Mouse (Mus musculus) cerebellum, postnatal 4 days (tissue): ENCODE data around the gene Tub.

Experiments
- DNase-seq, 2 experiments: peaks; one replicate each; pipeline ENCODE4 v3.0.0; 2022; ENCODE audit warnings: low spot score in 2 of 2, mixed read lengths in 1 of 2

Tub gene

DNA sequence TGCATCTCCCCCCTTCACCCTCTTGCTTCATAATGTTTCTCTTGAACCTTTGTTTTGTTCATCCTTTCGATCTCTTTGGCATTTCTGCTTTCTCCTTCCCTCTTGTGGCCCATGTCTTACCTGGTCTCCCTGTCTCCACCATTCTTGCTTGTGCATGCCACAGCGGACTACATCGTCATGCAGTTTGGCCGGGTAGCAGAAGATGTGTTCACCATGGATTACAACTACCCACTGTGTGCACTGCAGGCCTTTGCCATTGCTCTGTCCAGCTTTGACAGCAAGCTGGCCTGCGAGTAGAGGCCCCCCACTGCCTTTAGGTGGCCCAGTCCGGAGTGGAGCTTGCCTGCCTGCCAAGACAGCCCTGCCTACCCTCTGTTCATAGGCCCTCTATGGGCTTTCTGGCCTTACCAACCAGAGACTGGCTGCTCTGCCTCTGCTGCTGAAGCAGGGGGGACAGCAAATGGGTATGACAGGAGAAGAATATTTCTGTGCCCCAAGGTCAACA lies 79.9 kb downstream of the Tub start:
- no peak for DNase-seq

DNA sequence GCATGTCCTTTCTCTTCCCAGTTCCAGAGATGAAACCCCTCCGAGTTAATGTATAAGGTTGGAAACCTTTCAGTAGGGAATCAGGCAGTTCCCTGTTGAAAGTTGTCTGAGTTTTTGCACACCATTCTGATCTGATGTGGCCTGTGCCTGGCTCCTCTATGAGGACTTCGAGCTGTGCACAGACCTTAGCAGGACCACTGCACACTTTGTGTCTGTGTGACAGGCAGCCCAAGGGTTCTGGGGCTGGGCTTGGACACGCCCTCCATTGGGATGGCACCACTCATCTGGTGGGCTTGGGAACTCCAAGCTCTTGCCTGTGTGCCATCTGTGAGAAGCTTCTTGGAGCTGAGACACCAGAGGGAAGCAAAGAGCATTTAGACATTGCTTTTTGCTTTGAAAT lies 81.2 kb downstream of the Tub start:
- no peak for DNase-seq

DNA sequence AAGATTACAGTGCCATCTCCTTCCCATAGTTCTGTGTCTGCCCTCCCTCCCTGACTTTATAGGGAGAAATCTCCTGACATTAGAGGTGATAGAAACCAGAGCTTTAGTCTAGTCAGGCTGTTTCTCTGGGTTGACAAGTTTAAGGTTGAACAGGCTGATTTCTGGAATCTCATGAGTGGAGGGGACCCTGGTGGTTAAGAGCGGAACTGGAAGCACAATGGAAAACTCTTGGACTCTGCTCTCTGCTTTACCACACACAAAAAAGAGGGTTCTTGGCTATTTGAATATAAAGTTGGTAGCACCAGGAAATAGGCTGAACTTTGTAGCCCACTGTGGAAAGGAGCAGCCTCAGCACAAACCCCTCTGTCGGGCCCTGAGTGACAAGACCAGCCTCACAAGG lies 81.9 kb downstream of the Tub start:
- no peak for DNase-seq

- no peak for DNase-seq
These were observed 88.1 kb downstream of the Tub start for GRCm38 (mm10) chr7:109038121-109038735.

DNA sequence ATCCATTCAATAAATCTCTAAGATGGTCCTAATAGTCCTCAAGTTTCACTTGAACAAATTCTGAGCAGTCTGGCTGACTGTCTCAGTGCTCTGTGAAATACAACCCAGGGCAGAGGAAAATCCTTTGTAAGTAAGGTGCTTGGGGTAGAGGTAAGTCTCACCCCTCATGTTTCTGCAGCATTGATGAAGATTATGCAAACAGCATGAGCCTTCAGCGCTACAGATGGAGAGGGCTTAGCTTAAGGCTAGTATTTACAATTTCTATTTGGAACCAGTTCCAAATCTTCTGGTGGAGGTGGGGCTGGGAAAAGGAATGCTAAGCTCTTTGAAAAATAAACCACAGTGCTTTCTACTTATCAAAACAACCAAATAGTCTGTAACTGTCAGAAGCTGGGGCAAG lies 88.8 kb downstream of the Tub start:
- DNase-seq, result no peak

DNA sequence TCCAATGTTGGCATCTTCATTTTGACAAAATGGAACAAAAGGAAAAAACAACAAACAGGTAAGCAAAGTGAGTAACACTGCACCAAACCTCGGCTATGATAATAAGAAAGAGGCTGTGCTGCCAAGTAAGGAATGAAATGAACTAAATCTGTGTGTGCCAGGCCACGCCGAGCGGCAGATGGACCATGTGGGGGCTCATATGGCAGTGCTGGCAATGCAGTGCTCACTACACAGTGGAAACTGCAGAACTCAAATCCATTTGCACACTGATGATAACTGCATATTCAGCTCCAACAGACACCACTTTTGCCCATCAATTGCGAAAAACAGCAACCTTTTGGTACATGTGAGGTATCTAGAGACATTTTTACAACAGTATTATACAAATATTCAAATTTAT lies 89.3 kb downstream of the Tub start:
- peak in 1 of 2 experiments; percentile 56 for DNase-seq

GRCm38 (mm10) chr7:109045876-109046275 lies 95.7 kb downstream of the Tub start:
- no peak for DNase-seq

GRCm38 (mm10) chr7:109050831-109051230 lies 100.7 kb downstream of the Tub start:
- no peak for DNase-seq

- no peak for DNase-seq
These were observed 109.4 kb downstream of the Tub start for GRCm38 (mm10) chr7:109059536-109059935.

DNA sequence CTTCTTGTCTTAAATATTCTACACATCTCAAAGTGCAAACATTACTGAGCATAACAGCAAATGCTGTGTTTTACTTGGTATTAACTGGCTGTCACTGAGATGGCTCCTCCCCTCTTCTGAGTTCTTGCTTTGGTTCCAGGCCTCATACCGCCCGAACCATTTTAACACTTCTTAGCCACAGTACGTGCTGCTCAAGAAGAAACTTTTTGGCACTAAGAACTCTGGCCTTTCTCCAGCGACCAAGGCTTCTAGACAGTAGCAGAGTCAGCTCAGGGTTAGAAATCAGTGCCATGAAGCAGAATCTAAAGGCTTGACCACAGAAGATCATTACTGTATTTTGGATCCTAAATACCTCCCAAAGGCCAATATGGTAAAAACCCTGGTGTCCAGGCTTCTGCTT lies 119.5 kb downstream of the Tub start:
- DNase-seq, result no peak

GRCm38 (mm10) chr7:109072326-109072725 lies 122.2 kb downstream of the Tub start:
- no peak for DNase-seq

- DNase-seq, result no peak
These were observed 132.4 kb downstream of the Tub start for GRCm38 (mm10) chr7:109082269-109083112.

DNA sequence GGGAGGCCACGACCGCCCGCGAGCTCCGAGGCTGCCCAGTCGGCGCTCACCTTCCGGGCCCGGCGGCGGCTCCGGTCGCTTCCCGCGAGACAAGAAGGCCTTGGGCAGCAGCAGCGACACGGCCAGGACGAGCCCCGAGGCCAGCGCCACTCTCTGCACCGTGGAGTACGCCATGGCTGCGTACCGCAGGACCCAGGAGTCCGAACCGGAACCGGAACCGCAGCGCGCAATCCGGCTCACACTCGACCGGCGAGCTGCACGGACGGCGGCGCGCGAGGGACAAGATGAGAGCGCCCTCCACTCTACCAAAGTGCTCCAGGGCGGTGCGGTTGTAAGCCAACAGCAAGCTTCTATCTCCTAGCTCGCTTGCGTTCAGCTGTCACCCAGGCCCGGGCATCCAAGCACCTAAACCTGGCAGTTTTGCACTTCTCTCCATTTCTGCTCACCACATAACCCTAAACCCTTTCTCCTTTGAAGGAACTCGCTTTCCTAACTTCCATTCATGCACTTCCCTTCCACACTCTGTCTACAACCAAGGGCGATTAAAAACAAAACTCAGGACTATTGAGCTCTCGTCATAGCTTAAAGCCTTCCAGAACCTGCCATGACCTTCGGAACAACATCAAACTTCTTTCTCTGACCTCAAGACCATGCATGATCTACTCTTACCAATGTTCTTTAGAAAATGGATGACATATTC lies 133.1 kb downstream of the Tub start, which contains the start of gene Ric3:
Ric3 (minus strand) TSS at position 219 of the 700 bp plus-strand sequence.
- peak; percentile 78 to 82 for DNase-seq

- DNase-seq, result no peak
These were observed 133.7 kb downstream of the Tub start for GRCm38 (mm10) chr7:109083813-109084184.
